Mouse (Mus musculus): Measurements from ENCODE around the gene Flrt1. TPM values are rescaled to one million over a fixed set of nuclear protein-coding genes. Genes with fewer than 3 reads are reported as not detected.

Gene Flrt1
- polyA plus RNA-seq, 1 experiment: 0.59 TPM

GRCm38 (mm10) chr19:7135525-7135924 lies 30.0 kb upstream of the Flrt1 start:
- 88% methylated on average over 9 of the region's 9 CpGs for WGBS
- Histone ChIP-seq H3K27ac (ENCODE audit: control insufficient read depth, insufficient read depth, low read length) (no peak overlapping the region), H3K4me3 (ENCODE audit: control insufficient read depth, insufficient read depth, low read length) (no peak overlapping the region), H3K27me3 (ENCODE audit: control insufficient read depth, insufficient read depth, low read length) (no peaks in the 10 kb centered on the region), H3K4me1 (replicated peaks; ENCODE audit: control insufficient read depth, insufficient read depth, low read length) (no peaks in the 10 kb centered on the region), H3K36me3 (ENCODE audit: control insufficient read depth, insufficient read depth, low read length) (no peaks in the 10 kb centered on the region)
- TF ChIP-seq CTCF (IDR thresholded peaks at IDR 0.05; ENCODE audit: borderline replicate concordance, control insufficient read depth, extremely low read depth, insufficient read depth, low read length, poor library complexity) (no peak), POLR2A (IDR thresholded peaks at IDR 0.05; ENCODE audit: control insufficient read depth, extremely low read depth, insufficient read depth, low read length, poor library complexity) (no peak)
- DNase-seq: no peak

GRCm38 (mm10) chr19:7134631-7135091 lies 29.1 kb upstream of the Flrt1 start:
- H3K27ac ChIP-seq (ENCODE audit: control insufficient read depth, insufficient read depth, low read length): no peak overlapping the region
- 89% methylated on average over 17 of the region's 17 CpGs for WGBS

GRCm38 (mm10) chr19:7133436-7133835 lies 27.9 kb upstream of the Flrt1 start:
- WGBS: 96% methylated on average over 9 of the region's 9 CpGs
- 0 out of 2 replicates have a peak, but pooled peaks cover 2% of the 10 kb centered on the region for H3K4me1 ChIP-seq (replicated peaks; ENCODE audit: control insufficient read depth, insufficient read depth, low read length)
- H3K4me3 ChIP-seq (ENCODE audit: control insufficient read depth, insufficient read depth, low read length): no peak overlapping the region
- TF ChIP-seq CTCF (IDR thresholded peaks at IDR 0.05; ENCODE audit: borderline replicate concordance, control insufficient read depth, extremely low read depth, insufficient read depth, low read length, poor library complexity) (no peak), POLR2A (IDR thresholded peaks at IDR 0.05; ENCODE audit: control insufficient read depth, extremely low read depth, insufficient read depth, low read length, poor library complexity) (no peak)
- no peak overlapping the region for H3K27ac ChIP-seq (ENCODE audit: control insufficient read depth, insufficient read depth, low read length)
- no peak for DNase-seq
- H3K36me3 ChIP-seq (ENCODE audit: control insufficient read depth, insufficient read depth, low read length): no peaks in the 10 kb centered on the region
- no peaks in the 10 kb centered on the region for H3K27me3 ChIP-seq (ENCODE audit: control insufficient read depth, insufficient read depth, low read length)

More at GRCm38 (mm10) chr19:7134631-7135091, 29.1 kb upstream of the Flrt1 start:
- Histone ChIP-seq H3K4me1 (replicated peaks; ENCODE audit: control insufficient read depth, insufficient read depth, low read length) (0 out of 2 replicates have a peak, but pooled peaks cover 2% of the 10 kb centered on the region), H3K36me3 (ENCODE audit: control insufficient read depth, insufficient read depth, low read length) (no peaks in the 10 kb centered on the region), H3K4me3 (ENCODE audit: control insufficient read depth, insufficient read depth, low read length) (no peak overlapping the region), H3K27me3 (ENCODE audit: control insufficient read depth, insufficient read depth, low read length) (no peaks in the 10 kb centered on the region)
- no peak for DNase-seq
- TF ChIP-seq POLR2A (IDR thresholded peaks at IDR 0.05; ENCODE audit: control insufficient read depth, extremely low read depth, insufficient read depth, low read length, poor library complexity) (no peak), CTCF (IDR thresholded peaks at IDR 0.05; ENCODE audit: borderline replicate concordance, control insufficient read depth, extremely low read depth, insufficient read depth, low read length, poor library complexity) (no peak)

GRCm38 (mm10) chr19:7130317-7130716 lies 24.8 kb upstream of the Flrt1 start:
- 58% methylated on average over 11 of the region's 11 CpGs for WGBS
- no peaks in the 10 kb centered on the region for H3K36me3 ChIP-seq (ENCODE audit: control insufficient read depth, insufficient read depth, low read length)
- H3K4me1 ChIP-seq (replicated peaks; ENCODE audit: control insufficient read depth, insufficient read depth, low read length): 0 out of 2 replicates have a peak, but pooled peaks cover 2% of the 10 kb centered on the region
- TF ChIP-seq POLR2A (IDR thresholded peaks at IDR 0.05; ENCODE audit: control insufficient read depth, extremely low read depth, insufficient read depth, low read length, poor library complexity) (no peak), CTCF (IDR thresholded peaks at IDR 0.05; ENCODE audit: borderline replicate concordance, control insufficient read depth, extremely low read depth, insufficient read depth, low read length, poor library complexity) (no peak)
- no peak overlapping the region for H3K27ac ChIP-seq (ENCODE audit: control insufficient read depth, insufficient read depth, low read length)
- no peak overlapping the region for H3K4me3 ChIP-seq (ENCODE audit: control insufficient read depth, insufficient read depth, low read length)
- DNase-seq: no peak
- H3K27me3 ChIP-seq (ENCODE audit: control insufficient read depth, insufficient read depth, low read length): no peaks in the 10 kb centered on the region

- H3K27me3 ChIP-seq (ENCODE audit: control insufficient read depth, insufficient read depth, low read length): no peaks in the 10 kb centered on the region
- TF ChIP-seq POLR2A (IDR thresholded peaks at IDR 0.05; ENCODE audit: control insufficient read depth, extremely low read depth, insufficient read depth, low read length, poor library complexity) (no peak), CTCF (IDR thresholded peaks at IDR 0.05; ENCODE audit: borderline replicate concordance, control insufficient read depth, extremely low read depth, insufficient read depth, low read length, poor library complexity) (no peak)
- H3K4me1 ChIP-seq (replicated peaks; ENCODE audit: control insufficient read depth, insufficient read depth, low read length): 0 out of 2 replicates have a peak, but pooled peaks cover 2% of the 10 kb centered on the region
- DNase-seq: no peak
- H3K27ac ChIP-seq (ENCODE audit: control insufficient read depth, insufficient read depth, low read length): no peak overlapping the region
- 95% methylated on average over 19 of the region's 19 CpGs for WGBS
- H3K4me3 ChIP-seq (ENCODE audit: control insufficient read depth, insufficient read depth, low read length): no peak overlapping the region
- no peaks in the 10 kb centered on the region for H3K36me3 ChIP-seq (ENCODE audit: control insufficient read depth, insufficient read depth, low read length)
Measured at GRCm38 (mm10) chr19:7128551-7129475, 23.3 kb upstream of the Flrt1 start.

- WGBS: 96% methylated on average over 2 of the region's 2 CpGs
- Histone ChIP-seq H3K4me1 (replicated peaks; ENCODE audit: control insufficient read depth, insufficient read depth, low read length) (peaks cover 2% of the 10 kb centered on the region; the same call in 1 of the 2 replicates), H3K27me3 (ENCODE audit: control insufficient read depth, insufficient read depth, low read length) (no peaks in the 10 kb centered on the region), H3K4me3 (ENCODE audit: control insufficient read depth, insufficient read depth, low read length) (no peak overlapping the region), H3K27ac (ENCODE audit: control insufficient read depth, insufficient read depth, low read length) (no peak overlapping the region), H3K36me3 (ENCODE audit: control insufficient read depth, insufficient read depth, low read length) (no peaks in the 10 kb centered on the region)
- DNase-seq: no peak
- TF ChIP-seq CTCF (IDR thresholded peaks at IDR 0.05; ENCODE audit: borderline replicate concordance, control insufficient read depth, extremely low read depth, insufficient read depth, low read length, poor library complexity) (no peak), POLR2A (IDR thresholded peaks at IDR 0.05; ENCODE audit: control insufficient read depth, extremely low read depth, insufficient read depth, low read length, poor library complexity) (no peak)
Measured at GRCm38 (mm10) chr19:7126933-7127332, 21.4 kb upstream of the Flrt1 start.
